Mouse (Mus musculus) midbrain, embryonic 13.5 days (tissue): ENCODE measurements around the gene Gm42417. TPM values are rescaled to one million over a fixed set of nuclear protein-coding genes. Genes with fewer than 3 reads are reported as not detected.

Experiments used
- ATAC-seq: fragments of 200-750 bp; cut with Nextera tagmentation; 2 replicates; pipeline ENCODE4 v1.8.0; 2017; ENCODE audit warnings: mild to moderate bottlenecking, moderate TSS enrichment, moderate library complexity
- H3K27ac ChIP-seq: fragments of 300-500 bp; sonication (generic); 2 replicates; pipeline ENCODE4 v1.5.1; 2015; ENCODE audit warnings: inconsistent platforms, mild to moderate bottlenecking, moderate library complexity
- H3K27me3 ChIP-seq: fragments of 300-500 bp; sonication (generic); 2 replicates; pipeline ENCODE4 v1.6.1; 2015; ENCODE audit warnings: mild to moderate bottlenecking, inconsistent platforms
- H3K36me3 ChIP-seq: fragments of 300-500 bp; sonication (generic); 2 replicates; pipeline ENCODE4 v1.6.1; 2015; ENCODE audit warnings: mild to moderate bottlenecking, inconsistent platforms
- H3K4me1 ChIP-seq: fragments of 300-500 bp; sonication (generic); replicated peaks from 2 replicates; pipeline ENCODE4 v1.6.1; 2015; ENCODE audit warnings: inconsistent platforms
- H3K4me2 ChIP-seq: fragments of 300-500 bp; sonication (generic); replicated peaks from 2 replicates; pipeline ENCODE4 v1.6.1; 2015; ENCODE audit warnings: moderate library complexity, mild to moderate bottlenecking, inconsistent platforms
- H3K4me3 ChIP-seq: fragments of 300-500 bp; sonication (generic); replicated peaks from 2 replicates; pipeline ENCODE4 v1.5.1; 2015; ENCODE audit warnings: mild to moderate bottlenecking, inconsistent platforms
- H3K9ac ChIP-seq: fragments of 300-500 bp; sonication (generic); replicated peaks from 2 replicates; pipeline ENCODE4 v1.6.1; 2015; ENCODE audit warnings: mild to moderate bottlenecking, inconsistent platforms
- H3K9me3 ChIP-seq: fragments of 300-500 bp; sonication (generic); 2 replicates; pipeline ENCODE4 v1.6.1; 2016; ENCODE audit warnings: mild to moderate bottlenecking, inconsistent platforms
- WGBS: fragments of 180-500 bp; shearing (Covaris S2); methylation state at CpG from one replicate; pipeline ENCODE4 v1.1.7; 2015; 5-methylcytosine and 5-hydroxymethylcytosine counted together
- polyA plus RNA-seq: library from polyadenylated mRNA; unstranded; fragments of >200 nt; fragmentation: Nextera tagmentation; extraction: Ambion mirVana; gene quantifications from 2 replicates; pipeline ENCODE4 v1.2.1, GENCODE M21; 2015

Gm42417 gene
- polyA plus RNA-seq, 1 experiment from 2014 or later: not detected

DNA sequence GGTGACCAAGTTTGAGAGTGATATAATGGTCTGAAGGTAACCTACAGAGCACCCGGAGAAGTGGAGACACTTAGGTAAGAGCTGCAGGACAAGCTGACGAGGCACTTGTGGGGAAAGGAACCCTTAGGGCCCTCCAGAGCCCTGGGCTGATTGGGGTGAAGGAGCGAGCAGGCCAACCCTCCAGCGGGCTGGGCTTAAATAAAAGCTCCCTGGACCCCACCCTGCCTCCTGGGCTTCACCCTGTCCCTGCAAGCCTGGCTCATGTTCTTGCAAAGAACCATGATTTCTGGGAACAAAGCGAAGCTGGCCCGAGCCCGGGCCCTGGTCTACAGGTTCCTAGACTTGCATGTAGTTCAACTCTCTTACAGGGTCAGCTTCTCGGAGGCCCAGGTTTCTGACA is 34.3 kb upstream of the Gm42417 start:
- no peak overlapping the region for H3K4me2 ChIP-seq

DNA sequence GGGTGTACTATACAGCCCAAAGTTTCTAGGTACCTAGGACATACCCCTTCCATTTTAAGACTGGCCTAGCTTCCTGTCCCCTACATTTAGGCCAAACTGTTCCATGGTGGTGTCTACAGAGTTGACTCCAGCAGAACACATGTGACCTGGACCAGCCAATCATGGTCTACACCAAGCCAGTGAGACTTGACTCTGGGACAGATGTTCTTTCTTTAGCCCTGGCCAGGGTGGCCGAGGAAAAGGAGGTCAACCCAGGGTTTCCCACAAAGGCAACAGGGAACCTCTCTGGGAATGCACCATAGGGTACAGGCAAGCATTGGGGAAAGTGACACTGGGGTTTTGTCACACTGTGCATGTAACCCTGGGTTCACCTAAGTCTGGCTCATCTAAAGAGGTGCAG is 33.5 kb upstream of the Gm42417 start:
- Histone ChIP-seq H3K27me3 (peaks cover 6% of the 10 kb centered on the region; the same call in 1 of the 2 replicates), H3K4me3 (no peak overlapping the region), H3K36me3 (no peaks in the 10 kb centered on the region), H3K9me3 (no peaks in the 10 kb centered on the region), H3K4me1 (peaks cover 24% of the 10 kb centered on the region), H3K4me2 (no peak overlapping the region), H3K27ac (no peak overlapping the region), H3K9ac (no peak overlapping the region)
- ATAC-seq: no peak
- 77% methylated on average over 1 of the region's 1 CpGs for WGBS

More for the DNA sequence above, 34.3 kb upstream of the Gm42417 start:
- no peaks in the 10 kb centered on the region for H3K9me3 ChIP-seq
- 81% methylated on average over 8 of the region's 8 CpGs for WGBS
- H3K4me3 ChIP-seq: no peak overlapping the region
- peaks cover 19% of the 10 kb centered on the region for H3K4me1 ChIP-seq
- H3K27ac ChIP-seq: no peak overlapping the region
- H3K36me3 ChIP-seq: no peaks in the 10 kb centered on the region
- H3K9ac ChIP-seq: no peak overlapping the region
- ATAC-seq: no peak
- peaks cover 13% of the 10 kb centered on the region; the same call in 1 of the 2 replicates for H3K27me3 ChIP-seq

DNA sequence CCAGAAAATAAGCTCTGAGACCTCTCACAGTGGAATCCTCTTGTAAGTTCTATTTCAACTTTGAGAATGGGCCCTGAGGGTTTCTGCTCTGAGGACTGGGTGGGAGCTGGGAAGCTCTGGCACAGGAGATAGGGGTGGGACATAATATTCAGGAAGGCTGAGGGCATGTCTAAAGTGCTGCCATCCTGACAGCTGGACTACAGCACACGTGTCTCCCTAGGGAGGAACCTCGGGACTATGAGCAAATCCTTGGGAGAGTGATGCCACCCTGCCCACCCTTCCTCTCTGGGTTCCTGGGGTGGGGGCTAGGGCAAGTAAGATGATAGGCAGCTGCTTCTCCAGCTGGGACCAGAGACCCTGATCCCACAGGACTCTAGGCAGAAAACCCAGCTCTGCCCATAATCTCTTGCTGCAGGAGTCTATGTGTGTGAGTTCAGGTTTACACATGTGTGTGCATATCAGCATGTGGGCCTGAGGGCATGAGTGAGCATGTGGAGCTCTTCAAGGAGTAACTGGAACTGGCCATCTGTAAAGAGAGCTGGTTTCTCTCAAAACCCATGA is 33.0 kb upstream of the Gm42417 start:
- Histone ChIP-seq H3K9me3 (no peaks in the 10 kb centered on the region), H3K27me3 (0 out of 2 replicates have a peak, but pooled peaks cover 3% of the 10 kb centered on the region), H3K4me1 (peaks cover 24% of the 10 kb centered on the region), H3K36me3 (no peaks in the 10 kb centered on the region), H3K4me3 (no peak overlapping the region), H3K4me2 (no peak overlapping the region), H3K27ac (no peak overlapping the region), H3K9ac (no peak overlapping the region)
- WGBS: 67% methylated on average over 2 of the region's 2 CpGs
- ATAC-seq: no peak

DNA sequence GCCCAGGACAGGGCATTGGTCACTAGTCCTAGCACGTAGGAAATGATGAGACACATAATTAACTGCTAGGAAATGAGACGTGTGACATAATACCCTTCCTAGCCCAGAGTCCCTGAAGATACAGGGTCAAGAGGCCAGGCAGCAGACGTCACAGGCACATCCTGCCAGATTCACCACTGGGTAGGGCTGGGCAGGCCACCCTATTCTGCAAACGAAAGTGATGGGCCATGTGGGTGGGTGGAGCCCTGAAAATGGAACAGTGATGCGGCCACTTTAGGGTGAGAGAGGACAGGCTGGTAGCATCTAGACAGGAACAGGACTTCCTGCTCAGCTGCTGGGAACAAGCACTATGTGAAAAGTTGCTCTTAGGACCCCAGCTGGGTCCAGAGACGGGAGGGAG is 32.4 kb upstream of the Gm42417 start:
- 62% methylated on average over 6 of the region's 6 CpGs for WGBS
- no peak overlapping the region for H3K9ac ChIP-seq
- H3K4me3 ChIP-seq: no peak overlapping the region
- no peak overlapping the region for H3K4me2 ChIP-seq
- peaks cover 29% of the 10 kb centered on the region for H3K4me1 ChIP-seq
- H3K36me3 ChIP-seq: no peaks in the 10 kb centered on the region
- ATAC-seq: no peak
- H3K9me3 ChIP-seq: no peaks in the 10 kb centered on the region
- 0 out of 2 replicates have a peak, but pooled peaks cover 3% of the 10 kb centered on the region for H3K27me3 ChIP-seq
- H3K27ac ChIP-seq: no peak overlapping the region

DNA sequence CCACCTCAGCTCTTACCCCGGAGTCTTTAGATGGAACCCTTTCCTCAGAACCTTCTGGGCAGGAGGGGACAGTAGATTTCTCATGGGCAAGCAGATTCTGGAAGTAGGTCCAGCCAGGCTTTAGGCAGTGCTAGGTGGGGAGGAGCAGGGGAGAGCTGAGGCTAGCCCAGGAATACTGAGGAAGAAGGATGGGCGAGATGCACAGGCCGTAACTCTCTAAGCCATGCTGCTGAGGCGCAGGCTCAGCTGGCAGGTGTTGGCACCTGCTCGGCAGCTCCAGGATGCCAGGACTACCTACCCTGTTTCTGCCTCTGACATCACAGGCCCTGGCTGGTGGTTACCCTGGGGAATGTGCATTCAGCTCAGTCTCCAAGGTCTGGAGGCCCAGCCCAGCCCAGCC is 31.1 kb upstream of the Gm42417 start:
- no peak overlapping the region for H3K4me3 ChIP-seq
- H3K27me3 ChIP-seq: no peaks in the 10 kb centered on the region
- H3K9ac ChIP-seq: no peak overlapping the region
- no peaks in the 10 kb centered on the region for H3K9me3 ChIP-seq
- no peak for ATAC-seq
- H3K36me3 ChIP-seq: no peaks in the 10 kb centered on the region
- 88% methylated on average over 5 of the region's 5 CpGs for WGBS
- no peak overlapping the region for H3K27ac ChIP-seq
- H3K4me1 ChIP-seq: peaks cover 25% of the 10 kb centered on the region
- H3K4me2 ChIP-seq: no peak overlapping the region

DNA sequence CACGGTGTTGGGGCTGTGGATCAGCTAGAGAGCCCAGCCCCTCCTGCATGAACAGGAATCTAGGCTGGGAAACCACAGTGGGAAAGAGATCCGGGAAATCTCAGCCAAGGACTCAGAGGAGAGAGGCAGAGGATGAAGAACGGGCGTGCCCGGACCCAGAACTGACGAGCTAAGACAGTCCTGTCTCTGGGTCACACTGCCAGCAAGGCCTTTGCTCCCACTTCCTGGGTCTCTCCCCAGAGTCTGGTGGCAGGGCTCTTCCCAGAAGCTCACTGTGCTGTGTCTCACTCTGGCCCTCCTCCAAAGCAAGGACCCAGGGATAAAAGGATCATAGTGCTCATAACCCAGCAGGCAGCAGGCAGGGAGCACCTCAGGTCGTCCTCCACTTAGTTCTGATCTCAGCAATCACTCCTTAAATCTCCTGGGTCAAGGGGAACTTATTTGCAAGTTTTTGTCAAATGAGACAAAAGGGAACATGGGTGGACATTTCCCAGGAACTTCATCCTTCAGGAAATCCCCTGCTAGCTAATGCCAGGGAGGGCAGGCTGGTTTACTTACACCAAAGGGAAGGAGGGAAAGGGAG is 30.6 kb upstream of the Gm42417 start:
- no peak for ATAC-seq
- H3K27me3 ChIP-seq: no peaks in the 10 kb centered on the region
- no peak overlapping the region for H3K4me2 ChIP-seq
- 50% methylated on average over 7 of the region's 7 CpGs for WGBS
- peaks cover 24% of the 10 kb centered on the region for H3K4me1 ChIP-seq
- H3K4me3 ChIP-seq: no peak overlapping the region
- H3K27ac ChIP-seq: no peak overlapping the region
- H3K9me3 ChIP-seq: no peaks in the 10 kb centered on the region
- no peaks in the 10 kb centered on the region for H3K36me3 ChIP-seq
- no peak overlapping the region for H3K9ac ChIP-seq

DNA sequence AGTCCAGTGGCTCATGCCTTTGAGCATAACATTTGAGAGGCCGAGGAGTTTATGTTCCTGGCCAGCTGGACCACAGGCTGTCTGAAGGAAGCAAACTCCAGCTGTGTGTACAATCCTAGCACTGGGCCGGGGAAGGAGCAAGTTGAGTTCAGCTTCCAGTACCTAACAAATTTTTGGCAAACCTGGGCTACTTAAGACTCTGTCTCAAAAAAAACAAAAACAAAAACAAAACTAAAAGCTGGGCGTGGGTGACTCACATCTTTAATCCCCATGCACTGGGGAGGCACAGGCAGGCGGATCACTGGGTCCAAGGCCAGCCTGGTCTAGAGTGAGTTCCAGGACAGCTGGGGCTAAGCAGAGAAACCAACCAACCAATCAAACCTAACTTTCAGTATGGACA is 29.5 kb upstream of the Gm42417 start:
- H3K9me3 ChIP-seq: no peaks in the 10 kb centered on the region
- no peak for ATAC-seq
- no peaks in the 10 kb centered on the region for H3K27me3 ChIP-seq
- peaks cover 16% of the 10 kb centered on the region for H3K4me1 ChIP-seq
- no peak overlapping the region for H3K4me2 ChIP-seq
- no peak overlapping the region for H3K27ac ChIP-seq
- no peak overlapping the region for H3K9ac ChIP-seq
- no peaks in the 10 kb centered on the region for H3K36me3 ChIP-seq
- no peak overlapping the region for H3K4me3 ChIP-seq
- 74% methylated on average over 4 of the region's 4 CpGs for WGBS

DNA sequence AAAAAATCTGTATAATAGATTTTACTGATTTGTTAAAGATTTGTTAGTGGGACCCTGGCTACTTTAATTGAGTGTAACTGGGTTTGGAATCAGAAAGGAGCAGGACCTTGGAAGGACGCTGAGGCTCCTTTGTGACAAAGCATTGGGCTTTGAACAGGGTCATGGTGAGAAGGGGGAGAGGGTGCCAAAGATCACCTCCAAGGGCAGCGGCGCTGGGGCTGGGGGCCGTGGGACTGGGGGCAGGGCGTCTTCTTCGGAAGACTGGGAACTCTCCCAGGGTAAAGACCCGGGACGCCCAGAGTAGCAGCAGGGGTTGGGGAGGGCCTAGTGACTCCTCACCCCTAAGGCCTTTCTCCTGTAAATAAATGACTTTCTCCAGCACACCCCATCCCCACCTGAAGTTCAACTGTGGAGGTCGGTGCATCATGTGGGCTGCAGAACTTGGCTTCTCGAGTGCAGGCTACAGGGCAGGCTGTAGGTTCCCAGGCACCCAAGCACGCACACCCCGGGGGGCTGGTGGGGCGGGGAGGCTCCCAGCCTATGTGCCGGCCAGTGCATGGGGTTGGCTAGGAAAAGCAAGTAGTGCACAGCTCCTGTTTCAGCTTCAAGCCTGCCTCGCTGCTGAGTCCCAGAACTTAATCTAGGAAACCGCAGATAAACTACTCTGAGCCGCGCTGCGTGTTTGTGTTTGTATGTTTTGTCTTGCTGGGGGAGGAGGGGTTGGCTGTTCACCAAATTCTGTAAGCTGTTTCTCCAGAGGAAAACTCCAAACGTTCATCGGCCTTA is 28.8 kb upstream of the Gm42417 start:
- H3K27me3 ChIP-seq: no peaks in the 10 kb centered on the region
- H3K9me3 ChIP-seq: no peaks in the 10 kb centered on the region
- no peak overlapping the region for H3K4me3 ChIP-seq
- H3K9ac ChIP-seq: no peak overlapping the region
- H3K4me1 ChIP-seq: peaks cover 16% of the 10 kb centered on the region
- H3K4me2 ChIP-seq: no peak overlapping the region
- ATAC-seq: no peak
- no peak overlapping the region for H3K27ac ChIP-seq
- WGBS: 44% methylated on average over 21 of the region's 21 CpGs
- H3K36me3 ChIP-seq: no peaks in the 10 kb centered on the region

DNA sequence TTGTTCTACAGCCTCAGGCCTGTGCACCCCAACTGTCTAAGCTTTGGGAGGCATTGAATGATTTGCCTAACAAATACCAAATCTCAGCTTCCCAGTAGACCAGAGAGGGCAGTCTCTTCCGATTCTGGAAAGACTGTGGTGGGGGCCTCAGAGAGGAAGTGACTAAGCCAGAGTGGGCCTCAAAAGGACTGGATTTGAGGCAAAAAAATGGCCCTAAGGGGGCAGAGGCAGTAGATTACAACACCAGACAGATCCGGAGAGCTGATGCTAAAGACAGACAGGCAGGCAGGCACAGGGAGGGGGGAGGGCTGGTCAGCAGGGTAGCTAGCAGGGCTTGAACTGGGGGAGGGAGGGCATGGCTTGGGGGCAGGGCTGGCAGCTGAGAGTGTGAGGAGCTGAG is 27.2 kb upstream of the Gm42417 start:
- 8% methylated on average over 2 of the region's 2 CpGs for WGBS
- no peak overlapping the region for H3K9ac ChIP-seq
- no peak overlapping the region for H3K4me2 ChIP-seq
- H3K4me3 ChIP-seq: no peak overlapping the region
- ATAC-seq: no peak
- H3K4me1 ChIP-seq: peaks cover 16% of the 10 kb centered on the region
- no peaks in the 10 kb centered on the region for H3K36me3 ChIP-seq
- H3K9me3 ChIP-seq: no peaks in the 10 kb centered on the region
- no peaks in the 10 kb centered on the region for H3K27me3 ChIP-seq
- no peak overlapping the region for H3K27ac ChIP-seq

DNA sequence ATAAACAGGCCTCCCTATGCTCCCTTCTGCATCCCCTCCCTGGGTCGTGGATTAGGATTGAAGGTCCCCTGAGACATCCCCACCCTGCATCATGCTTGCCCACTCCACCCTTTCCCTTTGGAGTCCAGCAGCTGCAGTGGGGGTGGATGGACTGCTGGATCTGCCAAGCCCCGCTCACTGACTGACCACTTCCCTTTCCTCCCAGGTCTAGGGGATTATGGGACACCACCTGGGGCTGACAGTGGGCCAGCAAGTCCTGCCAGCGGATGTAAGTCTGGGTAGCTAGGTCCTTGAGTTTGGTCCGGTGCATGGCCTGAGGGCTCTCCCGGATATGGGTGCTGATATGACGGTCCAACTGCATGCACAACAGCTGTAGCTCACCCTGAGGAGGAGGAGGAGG is 24.9 kb upstream of the Gm42417 start:
- 80% methylated on average over 6 of the region's 6 CpGs for WGBS
- Histone ChIP-seq H3K36me3 (no peaks in the 10 kb centered on the region), H3K27ac (no peak overlapping the region), H3K9ac (no peak overlapping the region), H3K4me1 (peaks cover 19% of the 10 kb centered on the region), H3K9me3 (no peaks in the 10 kb centered on the region), H3K27me3 (0 out of 2 replicates have a peak, but pooled peaks cover 4% of the 10 kb centered on the region), H3K4me2 (no peak overlapping the region), H3K4me3 (no peak overlapping the region)
- no peak for ATAC-seq

DNA sequence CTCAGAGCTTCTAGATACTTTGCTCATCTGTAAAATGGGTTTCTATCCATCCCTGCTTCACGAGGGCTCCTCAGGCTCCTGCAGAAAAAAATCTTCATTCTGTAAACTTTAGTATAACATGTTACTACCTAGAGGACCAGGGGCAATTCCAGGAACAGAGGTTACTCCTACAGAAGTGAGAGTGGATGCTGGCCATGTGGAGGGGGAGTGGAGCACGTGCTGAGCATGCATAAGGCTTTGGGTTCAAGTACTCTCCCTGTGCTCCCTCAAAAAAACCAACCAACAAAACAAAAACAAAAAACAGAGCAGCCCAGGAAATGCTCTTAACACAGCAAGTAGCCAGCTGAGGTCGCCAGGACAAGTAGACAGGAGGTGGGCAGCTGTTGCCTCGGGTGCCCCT is 24.4 kb upstream of the Gm42417 start:
- no peak overlapping the region for H3K4me2 ChIP-seq
- no peak overlapping the region for H3K4me3 ChIP-seq
- no peak for ATAC-seq
- H3K27ac ChIP-seq: no peak overlapping the region
- 0 out of 2 replicates have a peak, but pooled peaks cover 4% of the 10 kb centered on the region for H3K27me3 ChIP-seq
- H3K9me3 ChIP-seq: no peaks in the 10 kb centered on the region
- H3K4me1 ChIP-seq: peaks cover 23% of the 10 kb centered on the region
- no peaks in the 10 kb centered on the region for H3K36me3 ChIP-seq
- H3K9ac ChIP-seq: no peak overlapping the region
- 74% methylated on average over 4 of the region's 4 CpGs for WGBS

DNA sequence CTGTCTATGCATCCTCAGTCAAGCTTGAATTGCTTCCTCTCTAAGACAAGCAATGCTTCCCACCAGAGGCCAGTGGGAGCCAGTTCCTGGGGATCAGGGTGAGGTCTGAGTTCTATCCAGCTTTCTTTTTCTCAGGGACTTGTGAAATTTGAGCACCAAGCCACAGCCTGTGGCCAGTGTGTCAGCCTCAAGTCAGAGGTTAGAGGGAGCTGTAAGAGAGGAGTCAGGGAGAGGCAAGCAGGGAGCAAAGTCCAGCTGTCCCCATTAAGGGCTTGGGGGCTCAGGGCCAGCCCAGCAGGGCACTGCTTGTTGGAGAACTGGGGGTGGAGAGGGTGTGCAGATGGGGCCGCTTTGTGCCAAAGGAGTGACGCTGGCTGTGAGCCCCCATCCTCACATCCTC is 24.0 kb upstream of the Gm42417 start:
- Histone ChIP-seq H3K27me3 (0 out of 2 replicates have a peak, but pooled peaks cover 4% of the 10 kb centered on the region), H3K9ac (no peak overlapping the region), H3K4me2 (no peak overlapping the region), H3K36me3 (no peaks in the 10 kb centered on the region), H3K9me3 (no peaks in the 10 kb centered on the region), H3K4me1 (peaks cover 26% of the 10 kb centered on the region), H3K27ac (no peak overlapping the region), H3K4me3 (no peak overlapping the region)
- WGBS: 75% methylated on average over 2 of the region's 2 CpGs
- ATAC-seq: no peak
